Mouse (Mus musculus): Measurements from ENCODE around the gene Gnaz.

DNA sequence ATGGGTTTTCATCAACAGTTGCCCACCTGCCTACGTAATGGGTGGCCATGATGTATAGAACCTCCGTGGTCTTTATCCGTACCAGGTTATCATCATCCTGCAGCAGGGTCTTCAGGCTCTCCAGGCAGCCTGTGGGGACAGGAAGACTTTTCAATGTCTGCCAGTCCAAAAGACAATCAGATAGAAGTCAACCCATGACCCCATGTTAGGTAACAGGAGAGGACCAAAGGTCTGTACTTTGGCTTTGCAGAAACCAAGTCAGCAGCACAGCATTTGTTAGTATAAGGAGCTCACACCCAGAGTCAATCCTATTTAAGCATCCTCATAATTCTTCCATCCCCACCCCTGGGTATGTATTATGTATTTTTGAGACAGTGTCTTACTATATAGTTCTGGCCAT lies 62.7 kb downstream of the Gnaz start:
- TF ChIP-seq CTCF (conservative IDR thresholded peaks at IDR 0.05; ENCODE audit: insufficient read depth, insufficient read length, low read depth, low read length) = no peak
- no peak for TF ChIP-seq POLR2A (IDR thresholded peaks at IDR 0.05; ENCODE audit: low read depth, low read length)

All from kidney, adult 2 months (tissue).